Mouse (Mus musculus): Measurements from ENCODE around the gene Glo1. TPM values are rescaled to one million over a fixed set of nuclear protein-coding genes. Genes with fewer than 3 reads are reported as not detected.

Glo1 gene
- total RNA-seq, 2 experiments from 2014 or later, result 161 to 164 TPM

DNA sequence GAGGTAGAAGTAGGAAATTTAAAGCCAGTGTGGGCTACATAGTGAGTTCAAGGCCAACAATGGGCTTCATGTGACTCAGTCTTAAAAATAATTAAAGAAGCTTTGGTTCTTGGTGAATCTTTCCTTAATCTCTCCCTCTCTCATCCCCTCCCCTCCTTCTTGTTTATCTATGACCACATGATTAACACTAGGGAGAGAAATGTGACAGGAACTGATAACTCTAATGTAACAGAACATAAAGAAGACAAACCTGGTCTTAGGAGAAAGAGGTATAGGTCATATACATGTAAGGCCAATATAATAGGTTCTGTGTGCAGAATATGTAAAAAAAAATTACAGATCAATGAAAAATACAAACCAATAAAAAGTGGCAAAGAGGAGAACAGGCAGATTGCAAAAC, 13.3 kb downstream of the Glo1 start:
- no peak for DNase-seq (ENCODE audit: low spot score)

DNA sequence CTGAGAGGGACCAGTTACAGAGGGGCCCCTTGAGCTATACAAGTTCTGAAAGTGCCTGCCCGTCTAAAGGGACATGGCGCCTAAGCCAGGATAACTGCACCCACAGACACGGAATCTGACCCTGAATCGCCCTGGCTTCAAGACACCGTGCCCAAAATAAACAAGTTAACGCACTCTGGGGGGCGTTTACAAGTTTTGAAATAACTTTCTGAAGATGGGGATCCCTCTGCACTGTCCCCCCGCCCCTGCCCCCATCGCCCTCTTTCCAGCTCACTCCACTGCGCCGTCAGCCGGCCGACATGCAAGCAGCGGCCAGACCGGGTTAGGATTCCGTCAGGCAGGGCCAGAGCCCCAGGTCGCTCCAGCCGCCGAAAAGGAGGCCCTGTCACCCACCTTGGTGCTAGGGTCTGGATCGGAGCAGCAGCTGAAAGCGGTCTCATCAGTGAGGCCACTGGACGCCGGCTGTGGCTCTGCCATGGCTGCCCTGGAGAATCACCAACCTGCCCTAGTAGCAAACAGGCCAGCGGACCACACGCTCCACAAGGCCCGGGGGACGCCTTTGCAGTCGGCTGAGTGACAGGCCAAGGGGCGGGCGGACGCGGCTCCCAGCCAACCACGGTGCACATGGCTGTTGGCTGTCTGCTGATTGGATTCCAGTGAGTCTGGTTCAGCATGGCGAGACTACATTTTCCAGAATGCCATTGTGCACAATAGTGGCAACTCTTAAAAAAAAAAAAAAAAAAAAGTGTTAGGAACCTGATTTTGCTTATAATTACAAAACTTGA, 14.4 kb downstream of the Glo1 start:
- DNase-seq (ENCODE audit: low spot score), result peak; percentile 100

DNA sequence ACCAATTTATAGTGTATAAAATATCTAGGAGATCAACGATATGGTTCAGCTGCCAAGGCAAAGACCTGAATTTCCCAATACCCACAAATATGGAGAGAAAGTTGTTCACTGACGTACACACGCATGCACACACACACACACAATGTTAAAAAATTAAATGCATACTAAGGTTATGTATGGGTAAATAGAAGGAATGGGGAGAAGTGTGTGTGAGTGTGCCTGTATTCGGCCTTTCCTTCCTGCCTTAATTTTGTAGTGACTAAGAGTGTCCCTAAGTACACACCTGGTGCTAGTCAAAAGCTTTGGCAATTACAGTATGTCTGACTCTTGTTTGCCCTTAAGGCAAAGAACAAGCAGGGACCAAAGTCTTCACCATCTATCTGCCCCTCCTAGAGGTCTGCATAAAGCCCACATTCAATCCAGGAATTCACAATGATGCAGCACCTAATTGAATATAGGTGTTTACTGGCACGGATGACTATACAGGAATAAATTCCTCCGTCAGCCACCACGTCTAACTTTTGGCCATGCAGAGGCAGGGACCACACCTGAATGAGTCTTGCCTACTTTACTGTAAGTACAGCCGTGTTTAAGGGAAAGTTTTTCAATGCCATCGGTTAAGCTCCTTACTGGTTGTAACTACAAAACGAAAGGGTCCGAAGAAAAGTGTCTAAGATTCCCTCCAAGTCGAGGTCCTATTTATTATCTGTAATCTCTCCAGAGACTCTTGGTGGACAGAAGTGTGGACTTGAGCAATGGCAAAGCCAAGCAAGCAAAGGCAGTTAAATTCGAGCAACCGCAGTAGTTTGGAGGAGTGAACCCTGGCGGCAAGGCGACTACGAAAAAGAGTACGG, 15.2 kb downstream of the Glo1 start:
- no peak for DNase-seq (ENCODE audit: low spot score)

DNA sequence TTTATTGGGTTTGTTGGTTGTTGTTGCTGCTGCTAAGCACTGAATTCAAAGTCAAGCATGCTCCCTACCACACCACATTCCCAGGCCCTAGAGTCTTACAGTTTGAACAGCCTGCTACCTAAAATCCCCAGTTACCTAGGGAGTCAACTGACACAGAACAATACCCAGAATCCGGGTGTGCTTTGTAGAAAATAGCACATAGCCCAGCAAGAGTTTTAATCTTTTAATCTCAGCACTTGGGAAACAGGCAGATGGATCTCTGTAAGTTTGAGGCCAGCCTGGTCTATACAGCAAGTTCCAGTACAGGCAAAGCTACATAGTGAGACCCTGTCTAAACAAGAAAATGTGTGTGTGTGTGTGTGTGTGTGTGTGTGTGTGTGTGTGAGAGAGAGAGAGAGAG, 15.9 kb downstream of the Glo1 start:
- DNase-seq (ENCODE audit: low spot score), result no peak

DNA sequence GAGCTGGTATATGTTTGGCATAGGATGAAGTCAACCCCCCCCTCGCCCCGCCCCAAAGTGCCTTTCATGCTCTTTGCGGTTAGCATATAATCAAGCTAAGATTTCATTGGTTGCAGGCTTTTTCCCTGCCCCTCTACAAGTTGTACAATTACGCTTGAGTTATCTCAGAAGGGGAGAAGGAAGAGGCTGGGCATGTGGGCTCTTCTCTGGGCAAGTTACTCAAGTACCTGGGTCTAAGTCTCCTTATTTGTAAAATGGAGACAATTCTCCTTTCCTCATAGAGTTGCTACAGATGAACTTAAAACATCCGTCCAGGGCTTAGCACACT, 16.7 kb downstream of the Glo1 start:
- DNase-seq (ENCODE audit: low spot score), result no peak

DNA sequence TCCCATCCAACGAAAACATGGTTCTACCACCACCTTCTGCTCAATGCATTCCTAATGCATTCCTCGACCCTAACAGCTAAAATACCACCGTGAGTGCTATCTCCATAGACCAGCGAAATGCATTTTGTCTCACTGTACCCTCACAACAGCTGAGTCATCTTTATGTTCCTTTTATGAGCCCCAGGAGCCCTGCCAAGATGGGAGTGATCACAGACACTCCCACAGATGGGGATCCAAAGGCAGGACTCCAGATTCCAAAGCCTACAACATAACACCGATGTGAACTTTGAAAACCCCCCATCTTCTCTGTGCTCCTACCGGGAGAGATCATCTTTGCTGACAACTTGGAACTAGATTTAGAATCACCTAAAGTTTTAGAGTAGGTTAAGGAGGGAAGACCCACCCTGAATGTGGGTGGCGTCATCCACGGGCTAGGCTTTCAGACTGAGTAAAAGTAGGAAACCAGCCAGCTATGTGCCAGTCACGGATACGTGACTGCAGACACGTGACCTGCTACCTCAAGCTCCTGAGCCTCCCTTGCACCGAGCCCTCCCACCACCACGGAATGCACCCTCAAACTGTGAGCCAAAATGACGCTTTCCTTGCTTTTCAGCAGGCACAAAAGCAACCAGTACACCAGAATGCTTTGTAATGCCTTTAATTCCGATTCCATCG, 17.2 kb downstream of the Glo1 start:
- DNase-seq (ENCODE audit: low spot score), result peak; percentile 41

DNA sequence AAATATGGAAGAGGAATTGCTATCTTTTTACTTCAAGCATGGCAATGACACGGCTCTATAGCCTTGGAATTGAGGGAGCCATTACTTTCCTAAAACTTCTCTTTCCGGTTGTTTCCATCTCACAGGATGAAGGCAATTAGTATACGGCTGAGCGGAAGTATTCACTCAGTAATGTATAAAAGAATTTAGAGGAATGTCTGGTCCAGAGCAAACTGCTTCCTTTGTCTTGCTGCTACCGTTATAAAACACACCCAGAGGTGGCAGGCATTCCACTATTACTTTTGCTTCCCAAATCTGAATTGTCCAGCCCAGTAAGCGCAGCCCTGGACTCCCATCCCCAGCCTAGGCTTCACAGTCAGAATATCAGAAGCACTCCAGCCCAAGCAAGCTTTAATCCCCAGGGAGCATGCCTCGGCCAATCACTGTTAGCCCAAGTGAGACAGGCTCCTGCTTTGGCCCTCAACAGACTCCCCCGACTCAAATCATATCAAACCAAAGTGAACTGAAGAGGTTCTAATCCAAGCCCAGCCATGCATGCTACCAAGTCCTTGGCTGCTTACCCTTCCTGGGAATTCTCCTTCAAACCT, 18.7 kb downstream of the Glo1 start:
- DNase-seq (ENCODE audit: low spot score), result no peak

DNA sequence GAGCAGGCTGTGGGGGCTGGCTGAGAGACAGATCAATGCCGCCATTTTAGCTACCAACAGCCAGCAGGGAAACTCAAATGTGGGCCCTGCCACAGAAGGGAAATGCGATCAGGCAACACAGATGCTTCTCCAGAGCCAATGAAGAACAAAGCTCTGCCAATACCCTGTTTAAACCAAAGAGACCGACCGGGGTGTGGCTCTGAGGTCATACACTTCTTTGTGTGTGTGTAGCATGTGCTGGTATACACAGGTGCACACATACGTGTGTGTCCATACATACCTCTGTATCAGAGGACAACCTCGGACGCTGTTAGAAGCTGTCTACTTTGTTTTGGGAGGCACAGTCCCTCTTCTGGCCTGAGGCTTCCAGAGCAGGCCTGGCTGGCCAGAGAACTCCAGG, 19.3 kb downstream of the Glo1 start:
- DNase-seq (ENCODE audit: low spot score), result no peak

DNA sequence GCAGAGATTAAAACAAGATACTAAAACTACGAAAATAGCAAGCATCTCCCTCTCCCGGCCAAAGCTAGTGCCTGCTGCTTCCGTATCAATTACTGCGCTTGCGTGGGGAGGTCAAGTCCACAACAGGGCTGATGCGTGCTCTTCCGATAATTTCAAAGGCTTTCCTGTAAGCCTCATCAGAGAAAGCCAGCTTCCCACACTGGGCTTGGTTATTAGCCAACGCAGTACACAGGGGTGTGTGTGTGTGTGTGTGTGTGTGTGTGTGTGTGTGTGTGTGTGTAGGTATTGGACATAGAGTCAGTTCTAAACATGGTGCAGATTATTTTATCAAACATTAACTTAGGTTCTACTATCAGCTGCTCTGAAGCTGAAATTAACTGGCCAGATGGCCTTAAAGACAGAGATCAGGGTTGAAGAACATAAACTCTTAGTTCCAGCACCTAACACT, 20.0 kb downstream of the Glo1 start:
- DNase-seq (ENCODE audit: low spot score), result no peak

DNA sequence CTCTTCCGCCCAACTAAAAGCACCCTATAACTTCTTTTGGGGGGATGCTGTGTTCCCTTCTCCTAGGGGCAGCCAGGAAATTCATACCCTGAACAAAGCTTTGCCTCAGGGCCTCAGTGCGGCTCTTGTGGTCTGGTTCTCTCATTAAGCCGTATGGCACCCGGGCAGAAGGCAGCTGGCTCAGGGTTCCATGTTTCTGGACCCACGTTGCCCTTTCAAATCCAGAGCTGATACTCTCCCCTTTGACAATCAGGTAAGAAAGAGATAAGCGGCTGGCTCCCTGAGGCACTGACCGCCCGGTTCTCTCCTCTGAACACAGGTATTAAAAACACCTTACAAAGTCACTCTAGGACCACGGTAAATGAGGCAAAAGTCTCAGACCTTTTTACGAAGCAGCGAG, 20.5 kb downstream of the Glo1 start:
- no peak for DNase-seq (ENCODE audit: low spot score)

DNA sequence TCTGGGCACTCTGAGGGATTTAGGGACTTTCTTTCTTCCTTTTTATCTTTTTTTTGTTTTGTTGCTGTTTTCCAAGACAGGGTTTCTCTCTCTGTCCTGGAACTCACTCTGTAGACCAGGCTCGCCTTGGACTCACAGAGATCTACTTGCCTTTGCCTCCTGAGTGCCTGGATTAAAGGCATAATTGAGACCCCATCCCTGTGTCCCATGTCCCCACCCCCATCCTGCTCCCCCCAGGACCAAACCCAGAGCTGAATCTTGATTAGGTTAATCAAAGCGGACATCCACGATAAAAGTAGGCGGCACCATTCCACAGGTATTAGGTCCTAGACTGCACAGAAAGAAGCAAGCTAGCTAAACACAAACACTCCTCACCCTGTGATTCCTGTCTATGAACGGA, 21.7 kb downstream of the Glo1 start:
- no peak for DNase-seq (ENCODE audit: low spot score)

DNA sequence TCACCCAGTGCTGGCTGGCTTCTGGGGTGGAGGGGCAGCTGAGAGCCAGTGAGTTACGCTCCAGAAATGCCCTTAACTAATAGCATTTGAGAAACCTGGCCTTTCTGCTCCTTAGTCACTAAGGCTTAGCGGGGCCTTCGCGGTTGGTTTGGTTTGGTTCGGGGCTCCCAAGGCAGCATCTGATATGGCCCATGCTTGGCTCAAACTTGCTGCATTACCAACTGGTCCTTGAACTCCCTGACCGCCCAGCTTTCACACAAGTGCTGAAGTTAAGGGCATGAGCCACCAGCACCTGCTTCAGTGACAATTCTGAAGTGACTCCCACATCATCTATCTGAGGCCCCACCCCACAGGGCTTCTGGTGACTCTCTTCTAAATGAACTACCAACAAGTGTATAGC, 22.4 kb downstream of the Glo1 start:
- no peak for DNase-seq (ENCODE audit: low spot score)

DNA sequence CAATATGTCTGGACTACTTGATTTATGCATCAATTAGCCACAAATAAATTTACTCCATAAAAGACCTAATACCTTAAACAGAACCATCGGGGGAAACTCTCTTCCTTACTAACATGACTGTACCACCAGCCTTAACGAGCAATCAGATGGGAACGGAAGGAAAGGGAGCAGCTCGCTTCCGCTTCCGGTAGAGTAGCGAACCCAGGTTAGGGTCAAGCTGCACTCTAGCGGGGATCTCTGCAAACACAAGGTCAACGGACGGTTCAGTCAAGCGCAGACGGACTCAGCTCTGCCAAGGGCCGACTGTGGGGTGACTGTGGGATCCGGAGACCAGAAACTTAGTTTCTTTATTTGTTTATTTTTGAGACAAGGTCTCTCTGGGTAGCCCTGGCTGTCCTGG, 24.5 kb downstream of the Glo1 start:
- DNase-seq (ENCODE audit: low spot score), result no peak

DNA sequence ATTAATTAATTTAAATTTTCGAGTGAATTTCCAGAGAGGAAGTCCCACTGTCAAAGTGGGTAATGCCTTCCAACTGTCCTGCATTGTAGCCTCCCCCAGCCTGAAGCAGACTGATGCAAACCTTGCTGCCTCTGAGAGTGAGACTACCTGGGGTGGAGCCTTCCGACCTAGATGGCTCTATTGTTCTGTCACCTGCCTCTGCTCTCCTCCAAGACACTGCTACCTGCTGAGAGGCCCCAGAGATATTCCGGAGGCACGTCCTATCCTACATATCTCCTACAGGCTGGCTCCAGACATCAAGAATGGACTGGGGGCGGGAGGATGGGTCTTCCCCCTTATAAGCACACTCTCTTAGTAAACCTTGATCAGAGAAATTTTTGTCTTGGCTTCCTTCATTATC, 28.4 kb downstream of the Glo1 start:
- DNase-seq (ENCODE audit: low spot score), result no peak

DNA sequence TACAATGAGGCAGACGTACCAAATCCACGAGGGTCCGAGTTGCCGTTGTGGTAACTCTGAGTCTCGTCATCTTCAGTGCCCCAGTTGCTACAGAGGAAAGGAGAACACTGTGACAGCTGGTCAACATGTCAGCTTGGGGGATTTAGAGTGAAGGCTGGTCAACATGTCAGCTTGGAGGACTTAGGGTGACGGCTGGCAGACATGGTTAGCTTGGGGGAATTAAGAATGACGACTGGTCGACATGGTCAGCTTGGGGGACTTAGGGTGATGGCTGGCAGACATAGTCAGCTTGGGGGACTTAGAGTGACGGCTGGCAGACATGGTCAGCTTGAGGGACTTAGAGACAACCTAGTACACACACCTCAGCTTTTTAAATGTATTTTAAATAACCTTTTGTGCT, 28.9 kb downstream of the Glo1 start:
- DNase-seq (ENCODE audit: low spot score), result no peak

DNA sequence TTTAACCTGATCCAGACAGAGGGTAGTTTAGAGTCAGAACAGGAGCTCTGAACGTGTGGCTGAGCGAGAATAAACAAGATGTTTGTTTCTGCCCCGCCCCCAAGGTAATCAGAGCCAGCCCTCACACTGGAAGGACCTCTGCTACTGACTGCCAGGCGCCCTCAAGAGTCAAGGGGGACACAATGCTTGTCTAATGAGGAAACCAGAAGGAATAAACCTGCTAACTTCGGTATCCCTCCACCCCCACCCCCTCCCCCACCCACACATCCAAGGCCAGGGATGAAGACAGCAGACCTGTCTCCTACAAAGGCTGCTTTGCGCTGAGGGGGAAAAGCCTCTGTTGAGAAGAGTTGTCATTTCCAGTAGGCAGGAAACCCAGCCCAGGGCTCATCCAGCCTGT, 31.8 kb downstream of the Glo1 start:
- DNase-seq (ENCODE audit: low spot score), result no peak

DNA sequence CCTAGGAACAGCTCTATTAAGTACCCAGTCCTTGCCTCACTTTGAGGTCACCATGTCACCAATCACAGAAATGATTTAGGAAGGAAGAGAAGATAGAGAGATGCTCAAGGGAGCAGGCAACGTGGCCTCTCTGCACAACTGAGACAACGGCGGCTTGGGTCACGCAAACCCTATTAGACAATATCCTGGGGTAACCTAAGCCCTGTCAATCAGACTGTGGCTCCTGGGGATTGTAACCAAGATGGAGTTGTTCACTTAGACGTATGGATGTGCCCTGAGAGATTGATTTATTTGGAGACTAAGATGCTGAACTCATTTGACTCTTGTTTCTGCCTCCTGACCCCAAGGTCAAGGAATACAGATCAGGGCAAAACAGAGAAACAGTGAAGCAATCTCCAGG, 32.3 kb downstream of the Glo1 start:
- DNase-seq (ENCODE audit: low spot score), result no peak

DNA sequence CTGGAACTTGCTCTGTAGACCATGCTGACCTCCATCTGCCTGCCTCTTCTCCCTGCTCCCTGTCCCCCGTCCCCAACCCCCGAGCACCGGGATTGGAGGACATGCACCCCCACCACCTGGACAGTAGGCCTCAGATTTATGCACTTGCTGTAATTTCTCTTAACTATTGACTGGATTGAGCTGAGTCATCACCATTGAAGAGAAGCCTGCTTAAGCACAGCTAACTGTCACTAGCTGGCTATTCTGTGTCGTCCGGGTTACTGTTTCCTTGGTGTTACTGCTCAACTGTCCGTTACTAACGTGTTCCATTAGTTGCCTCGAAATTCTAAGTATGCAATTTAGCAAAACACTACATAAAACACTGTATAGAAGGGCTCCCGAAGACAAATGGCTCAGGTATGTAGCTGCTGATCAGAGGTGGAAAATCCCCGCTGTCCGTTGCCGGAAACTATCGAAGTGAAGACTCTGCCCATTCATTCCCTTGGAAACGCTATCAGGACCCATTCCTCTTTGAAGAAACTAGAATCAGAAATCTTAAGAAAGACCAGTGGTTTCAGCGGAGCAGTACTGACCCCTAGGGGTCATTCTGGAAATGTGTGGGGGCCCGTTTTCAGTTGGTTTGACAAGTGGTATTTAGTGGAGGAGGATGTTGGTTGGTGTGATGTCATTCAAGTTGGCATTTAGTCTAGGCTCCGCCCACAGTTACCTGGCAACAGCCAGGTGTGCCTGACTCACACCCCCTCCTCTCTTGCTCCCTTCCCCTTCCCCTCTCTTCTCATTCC, 36.1 kb downstream of the Glo1 start:
- DNase-seq (ENCODE audit: low spot score), result peak; percentile 40

DNA sequence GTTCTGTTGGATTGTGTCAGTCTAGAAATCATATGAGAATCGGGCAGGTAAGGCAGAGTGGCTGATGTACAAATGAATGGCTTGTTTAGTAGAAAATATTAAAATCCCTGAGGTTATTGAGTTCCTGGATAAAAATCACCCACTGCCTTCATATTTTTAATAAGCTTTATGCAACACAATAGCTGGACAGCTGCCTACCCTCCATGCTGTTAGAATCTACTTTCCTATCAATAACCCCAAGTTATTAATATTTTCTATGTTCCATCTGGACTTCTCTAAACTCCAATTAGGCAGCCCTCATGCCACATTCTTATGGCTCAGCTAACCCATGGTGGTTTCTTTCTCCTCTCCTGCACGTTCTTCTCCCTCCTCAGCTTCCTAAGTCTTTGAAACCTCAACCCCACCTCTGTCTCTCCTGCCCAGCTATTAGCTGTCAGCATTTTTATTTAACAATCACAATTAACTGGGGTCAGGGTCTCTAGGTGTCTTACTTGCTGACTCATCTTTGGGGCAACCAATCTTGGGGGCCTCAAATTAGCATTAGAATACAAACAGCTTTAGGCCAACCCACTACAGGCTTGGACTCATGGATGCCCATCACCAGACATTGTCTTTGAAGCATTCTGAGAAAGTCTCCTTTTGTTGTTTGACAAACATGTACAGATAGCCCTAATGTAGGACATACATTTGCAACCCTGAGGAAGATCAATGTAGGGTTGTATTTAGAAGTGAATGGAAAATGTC, 43.2 kb downstream of the Glo1 start:
- no peak for DNase-seq (ENCODE audit: low spot score)

DNA sequence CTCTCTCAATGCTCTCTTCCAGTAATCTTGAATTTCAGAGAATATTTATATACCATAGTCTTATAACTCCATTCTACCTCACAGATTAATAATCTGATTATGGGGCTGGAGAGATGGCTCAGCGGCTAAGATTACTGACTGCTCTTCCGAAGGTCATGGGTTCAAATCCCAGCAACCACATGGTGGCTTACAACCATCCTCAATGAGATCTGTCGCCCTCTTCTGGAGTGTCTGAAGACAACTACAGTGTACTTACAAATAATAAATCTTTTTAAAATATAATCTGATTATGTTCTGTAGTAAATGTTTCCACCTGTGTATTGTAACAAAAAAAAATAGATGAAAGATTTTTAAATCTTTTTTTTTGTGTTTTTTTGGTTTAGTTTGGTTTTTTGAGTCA, 44.4 kb downstream of the Glo1 start:
- DNase-seq (ENCODE audit: low spot score), result no peak

DNA sequence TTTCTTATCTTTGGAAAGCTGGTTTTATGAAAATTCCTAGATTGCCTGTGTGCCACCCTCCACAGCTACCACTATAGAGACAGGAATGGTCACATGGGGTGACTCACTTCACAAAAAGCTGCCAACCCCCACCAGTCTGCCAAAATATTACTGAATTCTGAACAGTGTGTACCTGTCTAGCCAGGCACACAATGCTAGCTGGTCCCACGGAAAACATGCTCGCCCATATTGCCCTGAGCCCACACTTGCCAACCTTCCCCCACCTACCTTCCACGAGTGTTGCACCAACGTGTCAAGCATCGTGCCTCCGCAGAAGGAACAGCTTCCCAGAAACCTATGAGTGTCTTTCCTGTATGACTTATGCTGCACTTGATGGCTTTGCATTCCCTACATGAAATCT, 45.5 kb downstream of the Glo1 start:
- DNase-seq (ENCODE audit: low spot score), result no peak

All from gastrocnemius, adult 18-20 months (tissue).